Mouse (Mus musculus) layer of hippocampus, adult 11-12 months (tissue): ENCODE data around the gene Olfr110.
"Not testable (repeated sequence)": the region's sequence is repeated elsewhere in the genome, so short reads cannot be mapped to it uniquely, and the experiment has no call there.

Experiments used
- DNase-seq: peaks from one replicate; pipeline ENCODE4 v3.0.0; 2022; ENCODE audit warnings: low spot score

The Olfr110 gene

GRCm38 (mm10) chr17:37491930-37492518 is at the start of gene Olfr110:
TSS of gene Olfr110 (plus strand) at chr17:37492468.
- peak; percentile 30 for DNase-seq

GRCm38 (mm10) chr17:37445180-37445579 is 47.1 kb upstream of the Olfr110 start, which contains the start of gene Olfr108:
TSS of gene Olfr108 (plus strand) at chr17:37445480.
- DNase-seq: no peak

- DNase-seq: no peak
Observed at GRCm38 (mm10) chr17:37458616-37459015, 33.7 kb upstream of the Olfr110 start, which contains the start of gene Olfr109. TSS of gene Olfr109 (plus strand) at chr17:37458916.

- DNase-seq: no peak
Observed at GRCm38 (mm10) chr17:37483452-37483851, 8.8 kb upstream of the Olfr110 start, which contains the start of gene H2-M2. TSS of gene H2-M2 (minus strand) at chr17:37483552.

- no peak for DNase-seq
Observed at GRCm38 (mm10) chr17:37507730-37508129, 15.5 kb downstream of the Olfr110 start, which contains the start of gene Olfr111. TSS of gene Olfr111 (plus strand) at chr17:37508030.

GRCm38 (mm10) chr17:37524612-37525011 is 32.3 kb downstream of the Olfr110 start:
- DNase-seq: not testable (repeated sequence)

GRCm38 (mm10) chr17:37525427-37525826 is 33.2 kb downstream of the Olfr110 start:
- DNase-seq: peak; percentile 11

GRCm38 (mm10) chr17:37535173-37535572 is 42.9 kb downstream of the Olfr110 start:
- no peak for DNase-seq

- DNase-seq: not testable (repeated sequence)
Observed at GRCm38 (mm10) chr17:37538416-37538815, 46.1 kb downstream of the Olfr110 start.

- no peak for DNase-seq
Observed at GRCm38 (mm10) chr17:37541454-37542119, 49.3 kb downstream of the Olfr110 start.

- DNase-seq: no peak
Observed at GRCm38 (mm10) chr17:37543800-37544435, 51.6 kb downstream of the Olfr110 start.
